Mouse (Mus musculus): ENCODE data around the gene Pole3.

GRCm38 (mm10) chr4:62501534-62501933 is 23.3 kb downstream of the Pole3 start:
- no peak for TF ChIP-seq POLR2A (IDR thresholded peaks at IDR 0.05; ENCODE audit: borderline replicate concordance, low read depth, low read length)
- TF ChIP-seq CTCF (IDR thresholded peaks at IDR 0.05; ENCODE audit: low read depth, low read length): no peak

Measured in bone marrow macrophage, adult 2 months (primary cell).